Mouse (Mus musculus): ENCODE results near the gene Arpc1b. TPM values are rescaled to one million over a fixed set of nuclear protein-coding genes. Genes with fewer than 3 reads are reported as not detected.

Arpc1b gene
- polyA plus RNA-seq, 1 experiment from 2014 or later, result 701 TPM

- no peaks in the 10 kb centered on the region for H3K36me3 ChIP-seq (ENCODE audit: control insufficient read depth, insufficient read depth, low read length)
- H3K9ac ChIP-seq (ENCODE audit: low read depth, low read length), result 0 out of 2 replicates have a peak overlapping the region, but pooled peaks have one; percentile 6
- H3K27me3 ChIP-seq (replicated peaks; ENCODE audit: control insufficient read depth, insufficient read depth, low read length), result no peaks in the 10 kb centered on the region
- peaks cover 15% of the 10 kb centered on the region for H3K4me1 ChIP-seq (ENCODE audit: control insufficient read depth, insufficient read depth, low read length)
- 84% methylated on average over 15 of the region's 15 CpGs for WGBS
- no peak overlapping the region for H3K4me2 ChIP-seq (ENCODE audit: low read depth, low read length)
- no peak for ATAC-seq
- H3K27ac ChIP-seq (ENCODE audit: low read length), result no peak overlapping the region
- no peak overlapping the region for H3K4me3 ChIP-seq (ENCODE audit: low read length)
- H3K9me3 ChIP-seq (ENCODE audit: control insufficient read depth, low read length), result no peaks in the 10 kb centered on the region
Measured at GRCm38 (mm10) chr5:145165184-145165583, 51.2 kb downstream of the Arpc1b start.

GRCm38 (mm10) chr5:145166536-145167305, 52.7 kb downstream of the Arpc1b start, which contains the start of the genes Ptcd1 and Cpsf4:
TSS of gene Ptcd1 (minus strand) at chr5:145167108.
TSS of gene Cpsf4 (plus strand) at chr5:145167213.
- Histone ChIP-seq H3K4me3 (ENCODE audit: low read length) (peak within 1 kb of the TSS; percentile 91), H3K9me3 (ENCODE audit: control insufficient read depth, low read length) (no peaks in the 10 kb centered on the region), H3K27ac (ENCODE audit: low read length) (peak within 1 kb of the TSS; percentile 94), H3K36me3 (ENCODE audit: control insufficient read depth, insufficient read depth, low read length) (peaks cover under 1% of the 10 kb centered on the region; the same call in 1 of the 2 replicates), H3K27me3 (replicated peaks; ENCODE audit: control insufficient read depth, insufficient read depth, low read length) (no peaks in the 10 kb centered on the region), H3K4me1 (ENCODE audit: control insufficient read depth, insufficient read depth, low read length) (peaks cover 15% of the 10 kb centered on the region), H3K9ac (ENCODE audit: low read depth, low read length) (peak within 1 kb of the TSS; percentile 93), H3K4me2 (ENCODE audit: low read depth, low read length) (peak within 1 kb of the TSS; percentile 84)
- WGBS, result 1% methylated on average over 51 of the region's 51 CpGs
- peak; percentile 96 for ATAC-seq

- peaks cover 15% of the 10 kb centered on the region for H3K4me1 ChIP-seq (ENCODE audit: control insufficient read depth, insufficient read depth, low read length)
- ATAC-seq, result peak; percentile 25
- no peaks in the 10 kb centered on the region for H3K27me3 ChIP-seq (replicated peaks; ENCODE audit: control insufficient read depth, insufficient read depth, low read length)
- peak overlapping the region; percentile 93 for H3K9ac ChIP-seq (ENCODE audit: low read depth, low read length)
- WGBS, result 0% methylated on average over 28 of the region's 28 CpGs
- peak overlapping the region; percentile 91 for H3K4me3 ChIP-seq (ENCODE audit: low read length)
- peaks cover 4% of the 10 kb centered on the region; the same call in 1 of the 2 replicates for H3K36me3 ChIP-seq (ENCODE audit: control insufficient read depth, insufficient read depth, low read length)
- no peaks in the 10 kb centered on the region for H3K9me3 ChIP-seq (ENCODE audit: control insufficient read depth, low read length)
- H3K4me2 ChIP-seq (ENCODE audit: low read depth, low read length), result peak overlapping the region; percentile 84
- peak overlapping the region; percentile 62 for H3K27ac ChIP-seq (ENCODE audit: low read length)
Measured at GRCm38 (mm10) chr5:145167306-145167661, 53.3 kb downstream of the Arpc1b start.

GRCm38 (mm10) chr5:145178461-145178980, 64.5 kb downstream of the Arpc1b start:
- Histone ChIP-seq H3K9me3 (ENCODE audit: control insufficient read depth, low read length) (no peaks in the 10 kb centered on the region), H3K36me3 (ENCODE audit: control insufficient read depth, insufficient read depth, low read length) (peaks cover 21% of the 10 kb centered on the region), H3K27me3 (replicated peaks; ENCODE audit: control insufficient read depth, insufficient read depth, low read length) (no peaks in the 10 kb centered on the region), H3K9ac (ENCODE audit: low read depth, low read length) (no peak overlapping the region), H3K27ac (ENCODE audit: low read length) (no peak overlapping the region), H3K4me2 (ENCODE audit: low read depth, low read length) (no peak overlapping the region), H3K4me3 (ENCODE audit: low read length) (no peak overlapping the region), H3K4me1 (ENCODE audit: control insufficient read depth, insufficient read depth, low read length) (no peaks in the 10 kb centered on the region)
- WGBS, result 85% methylated on average over 18 of the region's 18 CpGs
- ATAC-seq, result no peak

Other genes with a start within 250 kb of the Arpc1b start
- 3.5 and 5.0 TPM in 2 replicates for gene Smurf1, start 148.4 kb upstream of the Arpc1b start, polyA plus RNA-seq (2015; fragmentation: Nextera tagmentation; extraction: Ambion mirVana)
- gene Gm4871, start 81.5 kb upstream of the Arpc1b start, polyA plus RNA-seq (2015; fragmentation: Nextera tagmentation; extraction: Ambion mirVana), result not detected in 2 replicates
- gene 1700018F24Rik, start 71.2 kb upstream of the Arpc1b start, polyA plus RNA-seq (2015; fragmentation: Nextera tagmentation; extraction: Ambion mirVana), result not detected in 2 replicates
- 138 and 141 TPM in 2 replicates for gene Arpc1a, start 30.4 kb upstream of the Arpc1b start, polyA plus RNA-seq (2015; fragmentation: Nextera tagmentation; extraction: Ambion mirVana)
- gene Kpna7, start 30.2 kb upstream of the Arpc1b start, polyA plus RNA-seq (2015; fragmentation: Nextera tagmentation; extraction: Ambion mirVana), result 0.34 and 0.40 TPM in 2 replicates
- 62.7 and 66.6 TPM in 2 replicates for gene Pdap1, start 26.0 kb downstream of the Arpc1b start, polyA plus RNA-seq (2015; fragmentation: Nextera tagmentation; extraction: Ambion mirVana)
- 166 and 178 TPM in 2 replicates for gene Bud31, start 26.1 kb downstream of the Arpc1b start, polyA plus RNA-seq (2015; fragmentation: Nextera tagmentation; extraction: Ambion mirVana)
- gene Ptcd1, start 52.9 kb downstream of the Arpc1b start, polyA plus RNA-seq (2015; fragmentation: Nextera tagmentation; extraction: Ambion mirVana), result 14.7 and 15.8 TPM in 2 replicates
- gene Cpsf4, start 53.0 kb downstream of the Arpc1b start, polyA plus RNA-seq (2015; fragmentation: Nextera tagmentation; extraction: Ambion mirVana), result 38.9 and 41.1 TPM in 2 replicates
- gene Atp5j2, start 77.8 kb downstream of the Arpc1b start, polyA plus RNA-seq (2015; fragmentation: Nextera tagmentation; extraction: Ambion mirVana), result 956 and 964 TPM in 2 replicates
- gene Zkscan14, start 87.7 kb downstream of the Arpc1b start, polyA plus RNA-seq (2015; fragmentation: Nextera tagmentation; extraction: Ambion mirVana), result 8.2 and 8.4 TPM in 2 replicates
- 7.1 and 8.4 TPM in 2 replicates for gene Zkscan5, start 90.3 kb downstream of the Arpc1b start, polyA plus RNA-seq (2015; fragmentation: Nextera tagmentation; extraction: Ambion mirVana)
- 36.7 and 38.9 TPM in 2 replicates for gene Zfp655, start 117.5 kb downstream of the Arpc1b start, polyA plus RNA-seq (2015; fragmentation: Nextera tagmentation; extraction: Ambion mirVana)
- gene Zscan25, start 166.3 kb downstream of the Arpc1b start, polyA plus RNA-seq (2015; fragmentation: Nextera tagmentation; extraction: Ambion mirVana), result 0.49 and 0.66 TPM in 2 replicates
- not detected in 2 replicates for gene Cyp3a57, start 231.1 kb downstream of the Arpc1b start, polyA plus RNA-seq (2015; fragmentation: Nextera tagmentation; extraction: Ambion mirVana)

Data from intestine, embryonic 16.5 days (tissue).